Mouse (Mus musculus) brain, embryonic 14.5 days (tissue): ENCODE results near the gene Slc9b1.

Source experiments
- CTCF ChIP-seq: fragments of 200-500 bp; IDR thresholded peaks from 2 replicates; pipeline ENCODE4 v1.5.1; 2012; ENCODE audit warnings: inconsistent platforms, mild to moderate bottlenecking, moderate library complexity, borderline replicate concordance; ENCODE audit not compliant: insufficient read depth, insufficient read length; ENCODE audit errors: extremely low read depth
- POLR2A ChIP-seq: fragments of 200-500 bp; IDR thresholded peaks from 2 replicates; pipeline ENCODE4 v1.6.1; 2012; ENCODE audit warnings: mild to moderate bottlenecking, inconsistent platforms, borderline replicate concordance; ENCODE audit not compliant: poor library complexity, insufficient read depth, insufficient read length, severe bottlenecking; ENCODE audit errors: extremely low read depth

DNA sequence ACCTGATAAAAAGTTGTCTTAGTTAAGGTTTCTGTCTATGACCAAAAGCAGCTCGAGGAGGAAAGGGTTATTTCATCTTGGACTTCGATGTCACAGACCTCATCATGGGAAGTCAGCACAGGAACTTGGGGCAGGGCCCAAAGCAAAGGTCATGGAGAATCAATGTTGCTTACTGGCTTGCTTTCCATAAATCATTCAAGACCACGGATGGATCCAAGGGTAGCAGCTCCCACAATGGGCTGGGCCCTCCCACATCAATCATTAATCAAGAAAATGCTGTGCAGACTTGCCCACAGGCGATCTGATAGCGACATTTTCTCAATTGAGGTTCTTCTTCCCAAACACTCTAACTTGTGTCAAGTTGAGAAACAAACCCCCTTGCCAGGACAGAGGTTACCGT, 48.3 kb downstream of the Slc9b1 start:
- TF ChIP-seq CTCF (no peak), POLR2A (no peak)
